Mouse (Mus musculus) testis, postnatal 10 days (tissue): ENCODE results near the gene 8030411F24Rik.
A peak's percentile ranks its signal among the peaks of the same experiment; 100 is the strongest.
"Not testable (repeated sequence)": the region's sequence is repeated elsewhere in the genome, so short reads cannot be mapped to it uniquely, and the experiment has no call there.

Experiments
- DNase-seq: peaks from one replicate; pipeline ENCODE4 v3.0.0; 2021; ENCODE audit warnings: low spot score

8030411F24Rik gene

GRCm38 (mm10) chr2:148781709-148782108 is at the start of gene 8030411F24Rik:
Gene 8030411F24Rik, plus strand, starts transcription at chr2:148782009.
- DNase-seq, result no peak

- peak; percentile 91 for DNase-seq
These were observed 49.3 kb upstream of the 8030411F24Rik start, which contains the start of gene Napb for GRCm38 (mm10) chr2:148732327-148733000. Gene Napb, minus strand, starts transcription at chr2:148732467.

GRCm38 (mm10) chr2:148743001-148743400 is 38.8 kb upstream of the 8030411F24Rik start:
- DNase-seq, result no peak

GRCm38 (mm10) chr2:148743846-148744407 is 37.9 kb upstream of the 8030411F24Rik start:
- no peak for DNase-seq

- no peak for DNase-seq
These were observed 31.8 kb upstream of the 8030411F24Rik start, which contains the start of gene Cstl1 for GRCm38 (mm10) chr2:148750058-148750457. Gene Cstl1, plus strand, starts transcription at chr2:148750358.

- peak; percentile 78 for DNase-seq
These were observed 29.7 kb upstream of the 8030411F24Rik start for GRCm38 (mm10) chr2:148751893-148752813.

GRCm38 (mm10) chr2:148754310-148754846 is 27.4 kb upstream of the 8030411F24Rik start:
- DNase-seq, result no peak

- no peak for DNase-seq
These were observed 18.0 kb upstream of the 8030411F24Rik start for GRCm38 (mm10) chr2:148763648-148764388.

GRCm38 (mm10) chr2:148771397-148771796 is 10.4 kb upstream of the 8030411F24Rik start, which contains the start of gene Cst11:
Gene Cst11, minus strand, starts transcription at chr2:148771497.
- DNase-seq, result not testable (repeated sequence)

GRCm38 (mm10) chr2:148789142-148789541 is 7.3 kb downstream of the 8030411F24Rik start, which contains the start of gene Cst12:
Gene Cst12, plus strand, starts transcription at chr2:148789361.
- DNase-seq, result peak; percentile 65

GRCm38 (mm10) chr2:148798485-148798884 is 16.7 kb downstream of the 8030411F24Rik start, which contains the start of gene Cst8:
Gene Cst8, plus strand, starts transcription at chr2:148798785.
- DNase-seq, result no peak

- no peak for DNase-seq
These were observed 19.7 kb downstream of the 8030411F24Rik start for GRCm38 (mm10) chr2:148801491-148801921.

GRCm38 (mm10) chr2:148806696-148807095 is 24.9 kb downstream of the 8030411F24Rik start:
- DNase-seq, result no peak

GRCm38 (mm10) chr2:148819909-148820308 is 38.1 kb downstream of the 8030411F24Rik start, which contains the start of gene Cst13:
Gene Cst13, plus strand, starts transcription at chr2:148820081.
- DNase-seq, result no peak

- no peak for DNase-seq
These were observed 44.2 kb downstream of the 8030411F24Rik start for GRCm38 (mm10) chr2:148825986-148826385.

- peak; percentile 65 for DNase-seq
These were observed 53.1 kb downstream of the 8030411F24Rik start, which contains the start of gene Cst9 for GRCm38 (mm10) chr2:148834912-148835311. Gene Cst9, plus strand, starts transcription at chr2:148835147.
